In the genomic region with DNA sequence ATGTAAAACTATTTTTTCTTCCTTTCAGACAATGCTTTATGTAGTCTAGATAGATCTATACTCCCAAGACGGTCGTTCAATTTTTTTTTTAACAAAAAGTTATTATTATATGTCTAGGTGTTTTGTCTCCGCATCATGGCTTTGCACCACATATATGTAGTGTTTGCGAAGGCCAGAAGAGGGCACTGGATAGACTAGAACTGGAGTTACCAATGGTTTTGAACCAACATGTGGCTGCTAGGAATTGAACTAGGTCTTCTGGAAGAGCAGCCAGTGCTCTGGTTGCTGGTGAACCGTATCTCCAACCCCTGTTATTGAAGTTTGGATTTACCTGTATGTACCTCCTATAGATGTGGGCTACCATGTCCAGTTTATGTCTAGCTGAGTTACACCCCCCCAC, we compare ENCODE assay signal across 17 mouse cellular contexts. TPM values are rescaled to one million over a fixed set of nuclear protein-coding genes. Genes with fewer than 3 reads are reported as not detected.
DNase-seq lines count a peak whose midpoint lies in the region; ATAC-seq and TF ChIP-seq lines count a peak whose summit lies in the region.
"Had no signal": no experiment of that assay in that cellular context is flagged by ENCODE, and none has a peak within 500 bp of the region (broad histone marks: within the 10 kb centered on the region; RNA-seq: fewer than 3 reads in every experiment).

No protein-coding gene starts in this region.

- peaks cover 12% of the 10 kb centered on the region; the same call in 1 of the 2 replicates for H3K36me3 ChIP-seq in intestine, postnatal 0 days (ENCODE audit: control insufficient read depth, insufficient read depth)
- H3K36me3 ChIP-seq in intestine, embryonic 16.5 days (ENCODE audit: control insufficient read depth, insufficient read depth, low read length): no peaks in the 10 kb centered on the region
- H3K36me3 ChIP-seq in midbrain, embryonic 11.5 days (ENCODE audit: control insufficient read depth, insufficient read depth, low read length): no peaks in the 10 kb centered on the region
- peaks cover 20% of the 10 kb centered on the region for H3K36me3 ChIP-seq in midbrain, embryonic 13.5 days
- H3K36me3 ChIP-seq in CH12.LX (replicated peaks in 1 of 2; ENCODE audit: control insufficient read depth in 1 of 2, insufficient read depth in 1 of 2, low read length in 1 of 2): peaks cover 16 to 35% of the 10 kb centered on the region in 2 experiments
- H3K36me3 ChIP-seq in forebrain, embryonic 16.5 days (ENCODE audit: control insufficient read depth, insufficient read depth): no peaks in the 10 kb centered on the region

- no peak for ATAC-seq in intestine, postnatal 0 days
- ATAC-seq in intestine, embryonic 16.5 days: no peak
- no peak for ATAC-seq in midbrain, embryonic 11.5 days (ENCODE audit: low FRiP score)
- ATAC-seq in midbrain, embryonic 13.5 days: no peak
- no peak for ATAC-seq in forebrain, embryonic 16.5 days
- ATAC-seq: hindbrain, postnatal 0 days had no signal

- no peak overlapping the region for H3K4me2 ChIP-seq in intestine, postnatal 0 days (replicated peaks; ENCODE audit: low read depth)
- H3K4me2 ChIP-seq in intestine, embryonic 16.5 days (ENCODE audit: low read depth, low read length): no peak overlapping the region
- no peak overlapping the region for H3K4me2 ChIP-seq in midbrain, embryonic 11.5 days
- no peak overlapping the region for H3K4me2 ChIP-seq in midbrain, embryonic 13.5 days (replicated peaks)
- no peak overlapping the region for H3K4me2 ChIP-seq in CH12.LX (ENCODE audit: insufficient read depth, low read depth, poor library complexity, severe bottlenecking)
- H3K4me2 ChIP-seq in forebrain, embryonic 16.5 days (ENCODE audit: low read length): no peak overlapping the region
- H3K4me2 ChIP-seq: embryonic facial prominence, embryonic 13.5 days; heart, embryonic 12.5 days; midbrain, embryonic 12.5 days had no signal

- in situ Hi-C loops in CH12.LX (cut with MboI; ENCODE audit: low pct_ligation_motif_present, low pct_unique_long_range_greater_than_20kb, low sequenced_read_pairs): loop anchor here (10.0 to 25.0 kb wide), 2 partner anchors 222 to 344 kb away; a partner anchor contains a TSS

- dilution Hi-C loops in CH12.LX (cut with MboI; ENCODE audit: extremely low pct_ligation_motif_present, extremely low pct_unique_long_range_greater_than_20kb, low sequenced_read_pairs): no loop called here

- H3K4me1 ChIP-seq in intestine, postnatal 0 days (replicated peaks; ENCODE audit: control insufficient read depth, insufficient read depth, low read length): no peaks in the 10 kb centered on the region
- peaks cover 4% of the 10 kb centered on the region; the same call in 1 of the 2 replicates for H3K4me1 ChIP-seq in intestine, embryonic 16.5 days (ENCODE audit: control insufficient read depth, insufficient read depth, low read length)
- H3K4me1 ChIP-seq in midbrain, embryonic 11.5 days (ENCODE audit: control insufficient read depth, insufficient read depth, low read length): peaks cover 7% of the 10 kb centered on the region
- peaks cover 24% of the 10 kb centered on the region for H3K4me1 ChIP-seq in midbrain, embryonic 13.5 days (replicated peaks)
- peaks cover 0 to 24% of the 10 kb centered on the region in 2 experiments; a peak in 2 of 4 replicates for H3K4me1 ChIP-seq in CH12.LX (ENCODE audit: control insufficient read depth in 1 of 2, insufficient read depth in 2 of 2)
- H3K4me1 ChIP-seq in forebrain, embryonic 16.5 days (replicated peaks; ENCODE audit: control insufficient read depth, insufficient read depth, low read length): peaks cover 17% of the 10 kb centered on the region
- H3K4me1 ChIP-seq: heart, embryonic 12.5 days had no signal

- DNase-seq in midbrain, embryonic 11.5 days (ENCODE audit: low spot score, missing footprints): peak; percentile 8
- DNase-seq in CH12.LX (ENCODE audit: extremely low read depth): peak; percentile 37
- peak; percentile 43 for DNase-seq in induced T-regulatory cell, adult 2 months (ENCODE audit: low read depth)
- DNase-seq in heart, adult 9 months (ENCODE audit: low spot score in 2 of 2): no peak
- DNase-seq: adrenal gland, adult 8-10 months; heart, postnatal 36 days; kidney, adult 9 months had no signal

- no peak overlapping the region for H3K9ac ChIP-seq in intestine, postnatal 0 days (ENCODE audit: low read depth, low read length)
- H3K9ac ChIP-seq in intestine, embryonic 16.5 days (ENCODE audit: low read depth, low read length): no peak overlapping the region
- no peak overlapping the region for H3K9ac ChIP-seq in midbrain, embryonic 11.5 days (ENCODE audit: low read length)
- no peak overlapping the region for H3K9ac ChIP-seq in midbrain, embryonic 13.5 days (replicated peaks)
- no peak overlapping the region for H3K9ac ChIP-seq in CH12.LX (ENCODE audit: insufficient read depth, low read depth)
- H3K9ac ChIP-seq in forebrain, embryonic 16.5 days (replicated peaks; ENCODE audit: low read depth, low read length): no peak overlapping the region
- H3K9ac ChIP-seq: embryonic facial prominence, embryonic 13.5 days; heart, embryonic 12.5 days; midbrain, embryonic 12.5 days had no signal

- no peaks in the 10 kb centered on the region for H3K27me3 ChIP-seq in intestine, postnatal 0 days (replicated peaks; ENCODE audit: control insufficient read depth, insufficient read depth, low read length)
- H3K27me3 ChIP-seq in intestine, embryonic 16.5 days (replicated peaks; ENCODE audit: control insufficient read depth, insufficient read depth, low read length): no peaks in the 10 kb centered on the region
- H3K27me3 ChIP-seq in midbrain, embryonic 11.5 days (ENCODE audit: control insufficient read depth, insufficient read depth, low read length): no peaks in the 10 kb centered on the region
- H3K27me3 ChIP-seq in midbrain, embryonic 13.5 days: no peaks in the 10 kb centered on the region
- no peaks in the 10 kb centered on the region for H3K27me3 ChIP-seq in CH12.LX (replicated peaks)
- no peaks in the 10 kb centered on the region for H3K27me3 ChIP-seq in forebrain, embryonic 16.5 days (replicated peaks; ENCODE audit: control insufficient read depth, insufficient read depth, low read length)
- H3K27me3 ChIP-seq: embryonic facial prominence, embryonic 13.5 days; heart, embryonic 12.5 days; midbrain, embryonic 12.5 days had no signal

- TF ChIP-seq RAD21 in CH12.LX (IDR thresholded peaks at IDR 0.05; ENCODE audit: low read depth, low read length): no peak; the same call in none of the 2 replicates

- peak; percentile 44 for TF ChIP-seq CTCF in intestine, postnatal 0 days (IDR thresholded peaks at IDR 0.05; ENCODE audit: low read depth)
- TF ChIP-seq CTCF in CH12.LX (conservative IDR thresholded peaks at IDR 0.05 in 1 of 2, IDR thresholded peaks at IDR 0.05 in 1 of 2; ENCODE audit: low read depth in 2 of 2, low read length in 2 of 2): peak in 1 of 2 experiments; percentile 42; a peak in 2 of 4 replicates

- H3K79me2 ChIP-seq in CH12.LX (replicated peaks; ENCODE audit: control insufficient read depth, extremely low read depth, insufficient read depth, poor library complexity, severe bottlenecking): no peaks in the 10 kb centered on the region

- 94% methylated on average over 5 of the region's 5 CpGs for WGBS in intestine, postnatal 0 days
- 93% methylated on average over 5 of the region's 5 CpGs for WGBS in intestine, embryonic 16.5 days
- 89% methylated on average over 5 of the region's 5 CpGs for WGBS in midbrain, embryonic 11.5 days
- 91% methylated on average over 5 of the region's 5 CpGs for WGBS in midbrain, embryonic 13.5 days
- WGBS in forebrain, embryonic 16.5 days: 93% methylated on average over 5 of the region's 5 CpGs

- TF ChIP-seq EP300 in CH12.LX (IDR thresholded peaks at IDR 0.05; ENCODE audit: low read length): no peak

- TF ChIP-seq POLR2A in CH12.LX (IDR thresholded peaks at IDR 0.05; ENCODE audit: low read depth, low read length): no peak

- H3K27ac ChIP-seq in intestine, postnatal 0 days (ENCODE audit: low read depth, low read length): no peak overlapping the region
- no peak overlapping the region for H3K27ac ChIP-seq in intestine, embryonic 16.5 days (ENCODE audit: low read length)
- no peak overlapping the region for H3K27ac ChIP-seq in midbrain, embryonic 11.5 days (ENCODE audit: low read depth, low read length)
- no peak overlapping the region for H3K27ac ChIP-seq in midbrain, embryonic 13.5 days
- H3K27ac ChIP-seq in CH12.LX (ENCODE audit: insufficient read depth, low read depth): no peak overlapping the region
- H3K27ac ChIP-seq in forebrain, embryonic 16.5 days (ENCODE audit: low read length): no peak overlapping the region
- H3K27ac ChIP-seq: embryonic facial prominence, embryonic 13.5 days; forebrain, embryonic 10.5 days; hindbrain, postnatal 0 days; midbrain, embryonic 12.5 days had no signal

- H3K9me3 ChIP-seq in intestine, postnatal 0 days (ENCODE audit: control insufficient read depth): no peaks in the 10 kb centered on the region
- H3K9me3 ChIP-seq in intestine, embryonic 16.5 days (ENCODE audit: control insufficient read depth, low read length): no peaks in the 10 kb centered on the region
- no peaks in the 10 kb centered on the region for H3K9me3 ChIP-seq in midbrain, embryonic 11.5 days (ENCODE audit: control insufficient read depth, low read length)
- H3K9me3 ChIP-seq in midbrain, embryonic 13.5 days: no peaks in the 10 kb centered on the region
- no peaks in the 10 kb centered on the region for H3K9me3 ChIP-seq in CH12.LX (replicated peaks; ENCODE audit: low read length)
- H3K9me3 ChIP-seq in forebrain, embryonic 16.5 days (ENCODE audit: control insufficient read depth, low read length): no peaks in the 10 kb centered on the region
- H3K9me3 ChIP-seq: embryonic facial prominence, embryonic 13.5 days; forebrain, embryonic 10.5 days; heart, embryonic 12.5 days; midbrain, embryonic 12.5 days had no signal

- no peak overlapping the region for H3K4me3 ChIP-seq in intestine, postnatal 0 days (ENCODE audit: low read depth, low read length)
- no peak overlapping the region for H3K4me3 ChIP-seq in intestine, embryonic 16.5 days (ENCODE audit: low read length)
- no peak overlapping the region for H3K4me3 ChIP-seq in midbrain, embryonic 11.5 days (ENCODE audit: low read depth, low read length)
- no peak overlapping the region for H3K4me3 ChIP-seq in midbrain, embryonic 13.5 days (replicated peaks)
- no peak overlapping the region for H3K4me3 ChIP-seq in CH12.LX (replicated peaks in 1 of 3; ENCODE audit: low read depth in 2 of 3, low read length in 2 of 3, poor library complexity in 1 of 3)
- no peak overlapping the region for H3K4me3 ChIP-seq in forebrain, embryonic 16.5 days (replicated peaks; ENCODE audit: low read length)
- H3K4me3 ChIP-seq: embryonic facial prominence, embryonic 13.5 days; forebrain, embryonic 10.5 days; heart, embryonic 12.5 days; midbrain, embryonic 12.5 days had no signal

RNA-seq across cellular contexts. Expression of a gene that starts 4.0 kb away (rescaled TPM):
- polyA plus RNA-seq in intestine, postnatal 0 days (2015; fragmentation: Nextera tagmentation; extraction: Ambion mirVana): 13.5 and 15.1 TPM in 2 replicates
- 16.3 and 17.6 TPM in 2 replicates for polyA plus RNA-seq in intestine, embryonic 16.5 days (2015; fragmentation: Nextera tagmentation; extraction: Ambion mirVana)
- polyA plus RNA-seq in midbrain, embryonic 11.5 days (2014; fragmentation: Nextera tagmentation; extraction: Ambion mirVana): 26.4 and 28.3 TPM in 2 replicates
- polyA plus RNA-seq in midbrain, embryonic 13.5 days (2015; fragmentation: Nextera tagmentation; extraction: Ambion mirVana): 46.9 and 48.6 TPM in 2 replicates
- total RNA-seq in CH12.LX (2012; rRNA removed): 9.5 and 10.2 TPM in 2 replicates
- total RNA-seq in CH12.LX (2014; rRNA removed): 14.7 and 16.4 TPM in 2 replicates
- polyA plus RNA-seq in CH12.LX (2012; ENCODE audit: insufficient read length, low read depth): 8.0 and 10.4 TPM in 2 replicates
- 43.8 and 47.4 TPM in 2 replicates for polyA plus RNA-seq in forebrain, embryonic 16.5 days (2015; fragmentation: Nextera tagmentation; extraction: Ambion mirVana)

RNA-seq across cellular contexts. Expression of a gene that starts 11.0 kb away (rescaled TPM):
- 5.8 and 6.5 TPM in 2 replicates for polyA plus RNA-seq in intestine, postnatal 0 days (2015; fragmentation: Nextera tagmentation; extraction: Ambion mirVana)
- 6.2 and 7.6 TPM in 2 replicates for polyA plus RNA-seq in intestine, embryonic 16.5 days (2015; fragmentation: Nextera tagmentation; extraction: Ambion mirVana)
- 0.87 and 1.3 TPM in 2 replicates for polyA plus RNA-seq in midbrain, embryonic 11.5 days (2014; fragmentation: Nextera tagmentation; extraction: Ambion mirVana)
- 0.92 and 1.1 TPM in 2 replicates for polyA plus RNA-seq in midbrain, embryonic 13.5 days (2015; fragmentation: Nextera tagmentation; extraction: Ambion mirVana)
- total RNA-seq in CH12.LX (2012; rRNA removed) (not detected in 2 replicates), CH12.LX (2014; rRNA removed) (not detected in 2 replicates)
- polyA plus RNA-seq in CH12.LX (2012; ENCODE audit: insufficient read length, low read depth): not detected in 2 replicates
- 0.90 and 1.6 TPM in 2 replicates for polyA plus RNA-seq in forebrain, embryonic 16.5 days (2015; fragmentation: Nextera tagmentation; extraction: Ambion mirVana)
- polyA plus RNA-seq: C2C12 had no signal

Comparison
In these comparisons a context has a peak if more than half of its experiments do, and no peak if none do; other contexts are left out.
1. DNase-seq: peak in midbrain, embryonic 11.5 days (single experiment), CH12.LX (single experiment) and induced T-regulatory cell, adult 2 months (single experiment); none in heart, adult 9 months (0 of 2).